8 mouse cellular contexts compared by ENCODE assay signal in the genomic region with DNA sequence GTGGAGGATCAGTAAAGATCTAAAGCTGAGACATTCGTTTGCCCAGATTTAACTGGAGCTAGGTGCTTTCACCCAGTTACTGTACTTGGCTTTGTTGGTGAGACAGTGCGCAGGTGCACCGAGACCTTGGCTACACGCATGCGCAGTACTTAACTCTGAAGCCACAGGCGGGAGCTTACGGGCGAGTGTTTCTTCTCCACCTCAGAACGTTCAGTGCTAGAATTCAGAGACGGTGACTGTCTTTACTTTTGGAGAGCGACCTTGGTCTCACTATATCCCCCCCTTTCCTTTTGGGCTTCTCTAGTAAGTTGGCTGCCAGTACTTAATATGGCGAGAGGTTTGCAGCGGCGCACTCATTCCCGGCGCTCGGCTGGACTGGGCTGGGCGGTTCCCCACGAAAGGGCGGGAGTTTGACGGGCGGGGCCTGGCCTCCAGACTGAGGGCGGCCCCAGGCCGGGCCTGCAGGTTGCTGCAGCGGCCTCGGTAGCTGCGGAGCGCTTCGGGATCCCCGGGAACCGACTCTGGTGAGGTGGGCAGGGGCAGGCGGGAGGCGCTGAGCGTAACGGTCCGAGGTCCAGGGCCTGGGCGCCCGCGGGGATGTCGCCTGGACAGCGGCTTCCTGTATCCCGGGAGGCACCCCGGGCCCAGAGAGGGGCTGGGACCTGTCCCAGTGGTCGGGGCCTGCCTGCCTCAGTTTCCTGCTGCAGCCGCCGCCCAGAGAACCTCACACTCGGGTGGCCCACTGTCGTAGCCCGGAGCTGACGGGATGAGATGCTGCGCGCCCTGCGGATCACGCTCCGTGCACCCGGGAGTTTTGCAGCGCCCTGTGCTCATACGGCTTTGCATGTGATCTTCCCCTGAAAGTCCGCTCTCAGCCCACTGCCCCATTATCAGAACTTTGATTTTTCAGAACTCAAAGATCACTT. TPM values are rescaled to one million over a fixed set of nuclear protein-coding genes. Genes with fewer than 3 reads are reported as not detected.
DNase-seq lines count a peak whose midpoint lies in the region; ATAC-seq and TF ChIP-seq lines count a peak whose summit lies in the region.

Gene Cep250, plus strand, starts transcription at position 325 of the 926 bp plus-strand sequence.

- TF ChIP-seq CTCF in heart, adult 2 months (IDR thresholded peaks at IDR 0.05): 0 out of 2 replicates have a peak, but pooled peaks have one; percentile 12

- TF ChIP-seq POLR2A in heart, adult 2 months (IDR thresholded peaks at IDR 0.05; ENCODE audit: insufficient read depth, low read depth, low read length): peak; percentile 77

- intact Hi-C loops in heart, adult 2 months (cut with DNase I): no loop called here

- H3K9me3 ChIP-seq in embryonic facial prominence, embryonic 13.5 days: no peaks in the 10 kb centered on the region
- H3K9me3 ChIP-seq in limb, embryonic 13.5 days: no peaks in the 10 kb centered on the region
- no peaks in the 10 kb centered on the region for H3K9me3 ChIP-seq in midbrain, embryonic 16.5 days (replicated peaks; ENCODE audit: control insufficient read depth, low read length, poor library complexity, severe bottlenecking)

- H3K4me2 ChIP-seq in embryonic facial prominence, embryonic 13.5 days: peak within 1 kb of the TSS; percentile 66
- peak within 1 kb of the TSS; percentile 64 for H3K4me2 ChIP-seq in limb, embryonic 13.5 days (replicated peaks)
- H3K4me2 ChIP-seq in midbrain, embryonic 16.5 days (ENCODE audit: low read length): peak within 1 kb of the TSS; percentile 78

- H3K4me1 ChIP-seq in embryonic facial prominence, embryonic 13.5 days: peaks cover 13% of the 10 kb centered on the region
- H3K4me1 ChIP-seq in heart, adult 2 months (ENCODE audit: control insufficient read depth, insufficient read depth, low read length): no peaks in the 10 kb centered on the region
- H3K4me1 ChIP-seq in limb, embryonic 13.5 days: peaks cover 20% of the 10 kb centered on the region
- H3K4me1 ChIP-seq in midbrain, embryonic 16.5 days (ENCODE audit: control insufficient read depth, insufficient read depth, low read length): peaks cover 7% of the 10 kb centered on the region

- H3K9ac ChIP-seq in embryonic facial prominence, embryonic 13.5 days: peak within 1 kb of the TSS; percentile 100
- peak within 1 kb of the TSS; percentile 86 for H3K9ac ChIP-seq in heart, adult 2 months (ENCODE audit: low read depth, low read length)
- H3K9ac ChIP-seq in limb, embryonic 13.5 days: peak within 1 kb of the TSS; percentile 99
- H3K9ac ChIP-seq in midbrain, embryonic 16.5 days (ENCODE audit: low read depth, low read length): peak within 1 kb of the TSS; percentile 98

- under 1% methylated on average over 58 of the region's 59 CpGs for WGBS in embryonic facial prominence, embryonic 13.5 days
- under 1% methylated on average over 59 of the region's 59 CpGs for WGBS in heart, adult 2 months
- WGBS in limb, embryonic 13.5 days: under 1% methylated on average over 59 of the region's 59 CpGs
- under 1% methylated on average over 58 of the region's 59 CpGs for WGBS in midbrain, embryonic 16.5 days

- no peaks in the 10 kb centered on the region for H3K79me2 ChIP-seq in heart, adult 2 months (replicated peaks; ENCODE audit: control insufficient read depth, insufficient read depth, low read length)

- H3K27ac ChIP-seq in embryonic facial prominence, embryonic 13.5 days: peak within 1 kb of the TSS; percentile 89
- peak within 1 kb of the TSS; percentile 93 for H3K27ac ChIP-seq in heart, adult 2 months
- H3K27ac ChIP-seq in limb, embryonic 13.5 days: peak within 1 kb of the TSS; percentile 89
- H3K27ac ChIP-seq in midbrain, embryonic 16.5 days (ENCODE audit: low read length): peak within 1 kb of the TSS; percentile 88

- H3K4me3 ChIP-seq in embryonic facial prominence, embryonic 13.5 days: peak within 1 kb of the TSS; percentile 96
- H3K4me3 ChIP-seq in heart, adult 2 months: peak within 1 kb of the TSS; percentile 97
- H3K4me3 ChIP-seq in limb, embryonic 13.5 days: peak within 1 kb of the TSS; percentile 96
- peak within 1 kb of the TSS; percentile 94 for H3K4me3 ChIP-seq in midbrain, embryonic 16.5 days (ENCODE audit: low read depth, low read length)

- peak; percentile 93 for ATAC-seq in embryonic facial prominence, embryonic 13.5 days (ENCODE audit: insufficient number of reproducible peaks, insufficient read depth, low FRiP score, low TSS enrichment, low read depth)
- ATAC-seq in limb, embryonic 13.5 days (ENCODE audit: low FRiP score, low read depth): peak; percentile 98
- ATAC-seq in midbrain, embryonic 16.5 days: peak; percentile 95

- peak; percentile 35; the same call in 1 of the 2 replicates for TF ChIP-seq EP300 in heart, adult 2 months (IDR thresholded peaks at IDR 0.05; ENCODE audit: insufficient read depth, low read depth, low read length)

- no peaks in the 10 kb centered on the region for H3K27me3 ChIP-seq in embryonic facial prominence, embryonic 13.5 days
- H3K27me3 ChIP-seq in heart, adult 2 months (ENCODE audit: control insufficient read depth, insufficient read depth, low read length): no peaks in the 10 kb centered on the region
- no peaks in the 10 kb centered on the region for H3K27me3 ChIP-seq in limb, embryonic 13.5 days
- no peaks in the 10 kb centered on the region for H3K27me3 ChIP-seq in midbrain, embryonic 16.5 days (ENCODE audit: control insufficient read depth, insufficient read depth, low read depth, low read length)

- DNase-seq in 3134 (ENCODE audit: extremely low read depth, insufficient read length, low spot score): peak; percentile 92
- DNase-seq in adrenal gland, postnatal 36 days: peak; percentile 95
- peak; percentile 92 to 94 for DNase-seq in heart, adult 2 months
- peak; percentile 90 for DNase-seq in kidney, adult 8-10 months
- DNase-seq in spleen, postnatal 10 days (ENCODE audit: low spot score in 2 of 2): peak; percentile 83 to 94

- H3K36me3 ChIP-seq in embryonic facial prominence, embryonic 13.5 days: peaks cover 13% of the 10 kb centered on the region; the same call in 1 of the 2 replicates
- no peaks in the 10 kb centered on the region for H3K36me3 ChIP-seq in heart, adult 2 months (ENCODE audit: control insufficient read depth, insufficient read depth, low read length)
- peaks cover 12% of the 10 kb centered on the region for H3K36me3 ChIP-seq in limb, embryonic 13.5 days
- H3K36me3 ChIP-seq in midbrain, embryonic 16.5 days (ENCODE audit: control insufficient read depth, insufficient read depth, low read length): no peaks in the 10 kb centered on the region

RNA-seq across cellular contexts. Expression of gene Cep250, which starts in this region (rescaled TPM):
- total RNA-seq in adrenal gland, postnatal 36 days (2021): 10 to 100 TPM; 11.5 to 11.9 TPM
- polyA plus RNA-seq in embryonic facial prominence, embryonic 13.5 days (2015; fragmentation: Nextera tagmentation; extraction: Ambion mirVana): 33.0 and 35.7 TPM in 2 replicates
- 1 to 10 TPM; 5.3 to 7.4 TPM for total RNA-seq in heart, adult 2 months (2021)
- polyA plus RNA-seq in heart, adult 2 months (2012; rRNA removed): 2.8 and 5.0 TPM in 2 replicates
- polyA plus RNA-seq in limb, embryonic 13.5 days (2015; fragmentation: Nextera tagmentation; extraction: Ambion mirVana): 32.1 and 32.2 TPM in 2 replicates
- 13.3 and 13.7 TPM in 2 replicates for polyA plus RNA-seq in midbrain, embryonic 16.5 days (2015; fragmentation: Nextera tagmentation; extraction: Ambion mirVana)

Comparison
In these comparisons a context has a peak if more than half of its experiments do, and no peak if none do; other contexts are left out.
1. Peak in every context shown above with its lines: DNase-seq, ATAC-seq, H3K4me3 ChIP-seq and H3K27ac ChIP-seq.